Mouse (Mus musculus) lung, postnatal 0 days (tissue): Measurements from ENCODE around the gene Flt3.

ENCODE experiments used
- CTCF ChIP-seq: IDR thresholded peaks from 2 replicates; pipeline ENCODE4 v1.5.1; 2016; ENCODE audit warnings: antibody characterized with exemption, mild to moderate bottlenecking
- EP300 ChIP-seq: IDR thresholded peaks from 2 replicates; pipeline ENCODE4 v1.6.1; 2016; ENCODE audit warnings: antibody characterized with exemption, mild to moderate bottlenecking, control low read depth

- TF ChIP-seq CTCF, result no peak
- no peak for TF ChIP-seq EP300
Observed at GRCm38 (mm10) chr5:147317321-147317720, 83.0 kb downstream of the Flt3 start.
